Mouse (Mus musculus) intestine, postnatal 0 days (tissue): Measurements from ENCODE around the gene Gm21954. TPM values are rescaled to one million over a fixed set of nuclear protein-coding genes. Genes with fewer than 3 reads are reported as not detected.

Experiments used
- ATAC-seq: fragments of 200-750 bp; cut with Nextera tagmentation; 2 replicates; pipeline ENCODE4 v1.8.0; 2017; ENCODE audit warnings: mild to moderate bottlenecking, moderate TSS enrichment, moderate library complexity
- H3K27ac ChIP-seq: fragments of 300-500 bp; sonication (generic); 2 replicates; pipeline ENCODE4 v1.5.1; 2014; ENCODE audit warnings: mild to moderate bottlenecking, low read depth, low read length, moderate library complexity
- H3K27me3 ChIP-seq: fragments of 300-500 bp; sonication (generic); replicated peaks from 2 replicates; pipeline ENCODE4 v1.6.1; 2014; ENCODE audit warnings: low read length, mixed read lengths; ENCODE audit not compliant: control insufficient read depth, insufficient read depth
- H3K36me3 ChIP-seq: fragments of 300-500 bp; sonication (generic); 2 replicates; pipeline ENCODE4 v1.6.1; 2014; ENCODE audit warnings: mild to moderate bottlenecking, moderate library complexity; ENCODE audit not compliant: control insufficient read depth, insufficient read depth
- H3K4me1 ChIP-seq: fragments of 300-500 bp; sonication (generic); replicated peaks from 2 replicates; pipeline ENCODE4 v1.6.1; 2014; ENCODE audit warnings: antibody characterized with exemption, low read length, mixed read lengths; ENCODE audit not compliant: control insufficient read depth, insufficient read depth
- H3K4me2 ChIP-seq: fragments of 300-500 bp; sonication (generic); replicated peaks from 2 replicates; pipeline ENCODE4 v1.6.1; 2014; ENCODE audit warnings: low read depth, mild to moderate bottlenecking, moderate library complexity
- H3K4me3 ChIP-seq: fragments of 300-500 bp; sonication (generic); 2 replicates; pipeline ENCODE4 v1.5.1; 2014; ENCODE audit warnings: low read depth, low read length
- H3K9ac ChIP-seq: fragments of 300-500 bp; sonication (generic); 2 replicates; pipeline ENCODE4 v1.6.1; 2014; ENCODE audit warnings: mild to moderate bottlenecking, low read depth, low read length
- H3K9me3 ChIP-seq: fragments of 300-500 bp; sonication (generic); 2 replicates; pipeline ENCODE4 v1.6.1; 2016; ENCODE audit warnings: mixed run types; ENCODE audit not compliant: control insufficient read depth
- CTCF ChIP-seq: sonication (generic); IDR thresholded peaks from 2 replicates; pipeline ENCODE4 v1.5.1; 2016; ENCODE audit warnings: low read depth, mild to moderate bottlenecking, control low read depth, antibody characterized with exemption, moderate library complexity
- WGBS: fragments of 180-500 bp; shearing (Covaris S2); extraction: QIAGEN DNeasy Blood & Tissue Kit; methylation state at CpG from one replicate; pipeline ENCODE4 v1.1.7; 2014; 5-methylcytosine and 5-hydroxymethylcytosine counted together
- polyA plus RNA-seq: library from polyadenylated mRNA; unstranded; fragments of >200 nt; fragmentation: Nextera tagmentation; extraction: Ambion mirVana; gene quantifications from 2 replicates; pipeline ENCODE4 v1.2.1, GENCODE M21; 2015

Gene Gm21954
- polyA plus RNA-seq, 1 experiment from 2014 or later, result not detected

- Histone ChIP-seq H3K27me3 (no peaks in the 10 kb centered on the region), H3K36me3 (no peaks in the 10 kb centered on the region), H3K4me3 (no peak overlapping the region), H3K9ac (no peak overlapping the region), H3K9me3 (no peaks in the 10 kb centered on the region), H3K4me1 (no peaks in the 10 kb centered on the region), H3K4me2 (no peak overlapping the region), H3K27ac (no peak overlapping the region)
- no peak for TF ChIP-seq CTCF
- no peak for ATAC-seq
- 85% methylated on average over 2 of the region's 2 CpGs for WGBS
Measured at GRCm38 (mm10) chr3:55430022-55430549, 41.9 kb downstream of the Gm21954 start.

GRCm38 (mm10) chr3:55423640-55424397 lies 48.2 kb downstream of the Gm21954 start:
- H3K4me2 ChIP-seq, result no peak overlapping the region
- TF ChIP-seq CTCF, result no peak
- 30% methylated on average over 11 of the region's 11 CpGs for WGBS
- no peaks in the 10 kb centered on the region for H3K36me3 ChIP-seq
- no peak overlapping the region for H3K27ac ChIP-seq
- no peaks in the 10 kb centered on the region for H3K9me3 ChIP-seq
- no peak for ATAC-seq
- H3K9ac ChIP-seq, result no peak overlapping the region
- H3K4me3 ChIP-seq, result no peak overlapping the region
- no peaks in the 10 kb centered on the region for H3K4me1 ChIP-seq
- H3K27me3 ChIP-seq, result no peaks in the 10 kb centered on the region

- Histone ChIP-seq H3K4me2 (no peak overlapping the region), H3K4me1 (no peaks in the 10 kb centered on the region), H3K27ac (no peak overlapping the region), H3K4me3 (no peak overlapping the region), H3K36me3 (no peaks in the 10 kb centered on the region), H3K9me3 (no peaks in the 10 kb centered on the region), H3K9ac (no peak overlapping the region), H3K27me3 (no peaks in the 10 kb centered on the region)
- WGBS, result 65% methylated on average over 8 of the region's 8 CpGs
- no peak for ATAC-seq
- no peak for TF ChIP-seq CTCF
Measured at GRCm38 (mm10) chr3:55420436-55421083, 51.5 kb downstream of the Gm21954 start.

- Histone ChIP-seq H3K9me3 (no peaks in the 10 kb centered on the region), H3K4me3 (no peak overlapping the region), H3K27ac (no peak overlapping the region), H3K4me1 (no peaks in the 10 kb centered on the region), H3K4me2 (no peak overlapping the region), H3K27me3 (no peaks in the 10 kb centered on the region), H3K36me3 (no peaks in the 10 kb centered on the region), H3K9ac (no peak overlapping the region)
- ATAC-seq, result no peak
- 41% methylated on average over 3 of the region's 3 CpGs for whole genome bisulfite sequencing
- no peak for TF ChIP-seq CTCF
Measured at GRCm38 (mm10) chr3:55419334-55419733, 52.7 kb downstream of the Gm21954 start.

- no peaks in the 10 kb centered on the region for H3K27me3 ChIP-seq
- no peak overlapping the region for H3K9ac ChIP-seq
- no peak overlapping the region for H3K27ac ChIP-seq
- no peaks in the 10 kb centered on the region for H3K36me3 ChIP-seq
- no peak overlapping the region for H3K4me2 ChIP-seq
- H3K4me3 ChIP-seq, result no peak overlapping the region
- TF ChIP-seq CTCF, result no peak
- WGBS, result 76% methylated on average over 6 of the region's 6 CpGs
- H3K9me3 ChIP-seq, result no peaks in the 10 kb centered on the region
- ATAC-seq, result no peak
- H3K4me1 ChIP-seq, result no peaks in the 10 kb centered on the region
Measured at GRCm38 (mm10) chr3:55418845-55419244, 53.2 kb downstream of the Gm21954 start.

- Histone ChIP-seq H3K4me3 (no peak overlapping the region), H3K36me3 (no peaks in the 10 kb centered on the region), H3K4me2 (no peak overlapping the region; the same call in 1 of the 2 replicates), H3K9ac (no peak overlapping the region), H3K4me1 (no peaks in the 10 kb centered on the region), H3K27ac (no peak overlapping the region), H3K27me3 (no peaks in the 10 kb centered on the region), H3K9me3 (peaks cover 8% of the 10 kb centered on the region; the same call in 1 of the 2 replicates)
- 33% methylated on average over 14 of the region's 14 CpGs for WGBS
- ATAC-seq, result no peak
- no peak for TF ChIP-seq CTCF
Measured at GRCm38 (mm10) chr3:55415527-55415950, 56.5 kb downstream of the Gm21954 start.

Other genes with a start within 250 kb of the Gm21954 start
- gene Dclk1, start 229.8 kb downstream of the Gm21954 start, polyA plus RNA-seq, result 3.1 and 5.0 TPM in 2 replicates